Mouse (Mus musculus) NIH3T3 (cell line): ENCODE data around the gene Gm11011.
"Not testable (repeated sequence)": the region's sequence is repeated elsewhere in the genome, so short reads cannot be mapped to it uniquely, and the experiment has no call there.

Source experiments
- DNase-seq: peaks from one replicate; pipeline ENCODE4 v3.0.0-alpha.2; 2012; ENCODE audit warnings: low read depth

Gene Gm11011

DNA sequence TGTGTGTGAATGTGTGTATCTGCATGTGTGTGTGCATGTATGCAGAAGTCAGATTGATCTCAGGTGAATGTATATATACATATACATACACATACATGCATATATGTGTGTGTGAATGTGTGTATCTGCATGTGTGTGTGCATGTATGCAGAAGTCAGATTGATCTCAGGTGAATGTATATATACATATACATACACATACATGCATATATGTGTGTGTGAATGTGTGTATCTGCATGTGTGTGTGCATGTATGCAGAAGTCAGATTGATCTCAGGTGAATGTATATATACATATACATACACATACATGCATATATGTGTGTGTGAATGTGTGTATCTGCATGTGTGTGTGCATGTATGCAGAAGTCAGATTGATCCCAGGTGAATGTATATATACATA, at the start of gene Gm11011:
Gm11011 (minus strand) TSS at position 101 of the 400 bp plus-strand sequence.
- DNase-seq: not testable (repeated sequence)

GRCm38 (mm10) chr2:169636414-169636813, 48.9 kb upstream of the Gm11011 start:
- no peak for DNase-seq

- DNase-seq: no peak
Measured at GRCm38 (mm10) chr2:169635428-169635827, 47.9 kb upstream of the Gm11011 start.

GRCm38 (mm10) chr2:169634619-169635382, 47.3 kb upstream of the Gm11011 start:
- DNase-seq: no peak

GRCm38 (mm10) chr2:169633491-169634289, 46.1 kb upstream of the Gm11011 start:
- DNase-seq: no peak

DNA sequence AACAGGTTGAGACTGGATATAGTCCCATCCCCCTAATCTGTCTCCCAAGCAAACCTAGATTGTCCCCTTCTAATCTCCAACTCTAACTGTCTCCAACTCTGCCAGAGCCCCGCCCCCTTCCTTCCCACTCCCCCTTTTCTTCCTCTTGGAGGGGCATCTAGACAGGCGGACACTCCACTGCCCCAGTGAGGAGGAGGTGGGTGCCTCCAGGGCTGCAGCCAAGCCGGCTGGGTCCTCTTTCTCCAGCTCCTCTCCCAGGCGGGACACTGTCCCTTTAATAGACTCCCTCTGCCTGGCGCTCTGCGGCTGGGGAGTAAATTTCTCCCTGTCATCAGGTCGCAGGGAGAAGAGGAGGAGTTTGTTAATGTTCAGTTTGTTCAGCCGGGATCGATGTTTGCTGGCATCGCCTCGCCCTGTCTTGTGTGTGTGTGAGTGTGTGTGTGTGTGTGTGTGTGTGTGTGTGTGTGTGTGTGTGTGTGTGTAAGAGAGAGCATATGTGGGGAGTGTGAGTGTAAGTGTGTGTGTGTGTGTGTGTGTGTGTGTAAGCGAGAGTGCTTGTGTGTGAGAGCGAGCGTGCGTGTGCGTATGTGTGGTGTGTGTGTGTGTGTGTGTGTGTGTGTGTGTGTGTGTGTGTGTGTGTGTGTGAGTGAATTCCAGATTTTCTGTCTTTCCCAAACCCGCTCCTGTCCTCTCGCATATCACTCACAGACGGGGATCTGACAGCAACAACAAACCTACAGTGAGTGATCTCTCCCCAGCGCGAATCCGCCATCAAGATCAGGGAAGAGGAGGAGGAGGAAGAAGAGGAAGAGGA, 45.0 kb upstream of the Gm11011 start, which contains the start of gene Tshz2:
Tshz2 (plus strand) TSS at position 676 of the 814 bp plus-strand sequence.
- no peak for DNase-seq

DNA sequence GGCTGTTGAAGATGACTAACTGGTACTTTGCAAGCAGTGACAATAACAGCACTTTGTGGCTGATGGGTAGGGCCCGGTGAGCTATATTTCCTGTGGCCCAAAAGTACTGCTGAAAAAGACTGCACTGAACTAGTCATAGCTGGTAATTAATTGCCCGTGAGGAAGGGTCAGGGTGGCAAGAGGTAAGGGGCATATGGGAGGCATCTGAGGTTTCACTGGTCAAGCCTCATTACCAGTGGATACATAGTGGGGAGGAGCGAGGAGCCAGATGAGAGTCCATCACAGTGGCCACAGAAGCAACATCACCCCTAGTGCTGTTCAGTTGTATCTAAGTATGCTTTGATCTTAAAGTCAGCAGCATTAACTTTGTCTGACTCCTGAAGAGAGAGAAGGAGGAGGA, 42.5 kb upstream of the Gm11011 start:
- DNase-seq: no peak

GRCm38 (mm10) chr2:169621201-169621710, 33.7 kb upstream of the Gm11011 start:
- no peak for DNase-seq

- no peak for DNase-seq
Measured at GRCm38 (mm10) chr2:169615998-169616397, 28.5 kb upstream of the Gm11011 start.

GRCm38 (mm10) chr2:169614683-169615082, 27.1 kb upstream of the Gm11011 start:
- DNase-seq: no peak

DNA sequence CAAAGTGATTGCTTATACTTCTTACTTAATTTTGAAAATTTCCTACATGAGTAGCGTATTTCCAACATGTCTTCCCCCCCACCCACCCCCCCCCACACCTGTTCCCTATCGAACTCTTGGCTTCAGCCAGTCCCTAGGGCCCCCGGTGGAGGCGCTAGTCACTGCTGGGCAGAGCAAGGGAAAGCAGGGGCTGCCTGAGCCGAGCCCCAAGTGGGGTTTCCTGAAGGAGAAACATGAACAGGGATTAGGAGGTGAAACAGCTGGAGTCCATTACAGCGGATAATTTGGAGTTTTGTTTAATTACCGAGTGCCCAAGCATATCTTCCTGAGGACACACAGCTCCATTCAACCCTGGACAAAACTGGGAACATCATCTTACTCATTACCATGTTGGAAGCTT, 24.0 kb upstream of the Gm11011 start:
- no peak for DNase-seq

- DNase-seq: no peak
Measured at GRCm38 (mm10) chr2:169610882-169611281, 23.3 kb upstream of the Gm11011 start.

DNA sequence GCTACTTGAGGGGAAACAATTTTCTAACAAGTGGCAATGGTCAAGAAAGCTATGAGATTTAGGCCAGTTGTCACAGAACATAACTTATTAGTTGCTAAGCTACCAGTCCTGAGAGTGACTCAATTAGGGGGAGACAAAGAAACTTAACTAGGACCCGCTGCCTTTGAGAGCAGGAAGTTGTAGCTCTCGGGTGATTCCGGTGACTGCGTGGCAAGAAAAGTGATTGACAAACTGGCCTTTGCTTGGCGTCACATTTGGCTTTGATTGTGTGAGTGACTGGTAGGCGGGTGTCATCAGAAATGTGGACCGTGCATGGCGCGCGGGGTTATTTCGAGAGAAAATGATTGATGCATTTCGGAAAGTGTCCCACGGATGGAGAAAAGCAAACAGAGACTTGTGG, 22.4 kb upstream of the Gm11011 start:
- no peak for DNase-seq

GRCm38 (mm10) chr2:169607787-169608186, 20.2 kb upstream of the Gm11011 start:
- DNase-seq: no peak

DNA sequence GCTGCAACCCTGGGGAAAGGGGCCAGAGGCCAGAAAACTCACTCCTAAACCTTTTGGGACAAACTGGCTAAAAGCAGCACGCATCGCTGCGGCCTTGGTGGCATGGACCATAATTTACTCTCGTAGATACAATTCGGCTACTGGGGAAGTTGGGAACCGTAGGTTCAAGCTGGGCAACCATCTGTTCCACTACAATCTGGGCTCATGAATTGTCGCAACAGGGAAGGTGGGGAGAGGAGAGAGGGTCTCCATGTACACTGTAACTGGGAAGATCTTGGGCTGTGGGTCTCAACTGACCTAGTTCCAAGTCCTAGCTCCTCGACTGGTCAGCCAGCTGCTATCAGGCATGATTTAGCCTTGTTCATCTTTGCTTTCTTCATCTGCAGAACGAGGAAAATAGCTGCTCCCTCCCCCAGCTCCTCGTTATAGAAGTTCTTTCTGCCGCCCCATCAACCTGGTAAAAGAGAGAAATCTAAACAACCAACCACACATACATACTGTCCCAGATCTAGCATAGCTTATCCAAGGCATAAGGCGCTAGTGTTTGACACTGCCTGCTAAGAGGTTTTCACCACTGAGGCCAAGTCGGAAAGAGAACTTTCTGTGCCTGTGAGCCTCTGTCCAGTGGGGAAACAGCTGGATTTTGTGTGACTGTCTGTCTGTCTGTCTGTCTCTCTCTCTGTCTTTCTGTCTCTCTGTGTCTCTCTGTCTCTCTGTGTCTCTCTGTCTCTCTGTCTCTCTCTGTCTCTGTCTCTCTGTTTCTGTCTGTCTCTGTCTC, 19.5 kb upstream of the Gm11011 start:
- no peak for DNase-seq

DNA sequence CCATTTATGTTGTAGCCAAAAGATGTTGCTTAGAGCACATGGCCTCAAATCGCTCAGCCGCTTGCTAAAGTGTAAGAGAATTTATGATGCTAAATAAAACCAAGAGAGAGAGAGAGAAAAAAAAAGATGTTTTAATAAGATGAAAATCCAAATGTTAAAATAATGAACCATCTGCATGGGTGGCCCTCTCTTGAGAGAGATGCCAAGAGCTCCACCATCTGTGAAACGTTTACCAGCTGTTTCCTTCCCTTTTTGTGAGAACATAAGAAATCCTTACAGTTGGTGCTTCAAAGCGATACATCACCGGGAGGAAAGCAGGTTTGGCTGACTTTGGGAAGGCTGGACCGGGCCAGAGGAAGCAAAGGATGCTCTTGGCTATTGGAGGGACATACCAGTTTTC, 12.6 kb upstream of the Gm11011 start:
- no peak for DNase-seq

- DNase-seq: no peak
Measured at GRCm38 (mm10) chr2:169599591-169599990, 12.0 kb upstream of the Gm11011 start.

DNA sequence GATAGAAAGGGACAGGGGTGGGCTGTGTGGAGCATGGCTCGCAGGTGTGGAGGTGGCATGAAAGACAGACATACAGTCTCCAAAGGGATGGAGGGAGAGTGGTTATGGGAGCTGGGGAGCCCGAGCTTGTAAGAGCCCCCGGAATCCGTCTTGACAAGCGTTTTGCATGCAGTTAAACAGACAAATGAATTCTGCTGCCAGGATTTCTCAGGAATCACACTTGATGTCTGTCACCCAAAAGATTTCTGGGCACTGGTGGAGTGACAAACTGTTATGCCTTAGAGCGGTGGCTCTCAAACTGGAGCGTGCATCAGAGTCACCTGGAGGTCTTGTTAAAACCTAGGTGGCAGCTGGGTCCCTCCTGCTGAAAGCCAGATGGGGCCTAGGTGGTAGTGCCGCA, 10.4 kb upstream of the Gm11011 start:
- DNase-seq: no peak

DNA sequence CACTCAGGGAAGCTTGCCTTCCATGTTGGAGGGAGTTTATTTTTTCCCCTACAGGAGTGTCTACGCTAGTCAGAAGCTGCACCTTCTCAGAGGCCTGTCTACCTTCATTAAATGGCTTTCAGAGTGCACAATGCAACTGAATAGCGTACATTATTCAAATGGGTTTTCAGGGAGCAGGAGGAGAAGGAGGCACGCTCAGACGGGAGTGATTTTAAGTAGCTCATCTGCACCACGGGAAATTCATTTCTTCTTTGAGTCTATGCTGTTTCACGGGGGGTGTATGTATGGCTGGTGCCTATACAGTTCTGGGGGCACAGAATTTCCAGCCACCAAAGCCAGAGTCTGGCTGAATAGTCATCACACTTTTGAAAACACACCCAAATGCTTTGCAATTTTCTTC, 9.8 kb upstream of the Gm11011 start:
- no peak for DNase-seq

GRCm38 (mm10) chr2:169593742-169594141, 6.2 kb upstream of the Gm11011 start:
- DNase-seq: no peak

GRCm38 (mm10) chr2:169590412-169590811, 2.9 kb upstream of the Gm11011 start:
- no peak for DNase-seq
